Mouse (Mus musculus): ENCODE results near the gene Mlh1. TPM values are rescaled to one million over a fixed set of nuclear protein-coding genes. Genes with fewer than 3 reads are reported as not detected.

Gene Mlh1
- polyA plus RNA-seq, 3 experiments from 2014 or later = 8.7 to 27.4 (median 14.4) TPM

GRCm38 (mm10) chr9:111285676-111286075 is 14.1 kb upstream of the Mlh1 start:
- no peak for ATAC-seq

- ATAC-seq = no peak
Observed at GRCm38 (mm10) chr9:111285061-111285460, 13.5 kb upstream of the Mlh1 start.

GRCm38 (mm10) chr9:111275156-111275555 is 3.6 kb upstream of the Mlh1 start:
- no peak for ATAC-seq

GRCm38 (mm10) chr9:111273958-111274357 is 2.4 kb upstream of the Mlh1 start:
- ATAC-seq = no peak

GRCm38 (mm10) chr9:111272996-111273785 is 1.6 kb upstream of the Mlh1 start:
- no peak for ATAC-seq

- no peak for ATAC-seq
Observed at GRCm38 (mm10) chr9:111272356-111272755, 765 bp upstream of the Mlh1 start.

GRCm38 (mm10) chr9:111271056-111271433 is 546 bp downstream of the Mlh1 start:
- peak; percentile 12 for ATAC-seq

- no peak for ATAC-seq
Observed at GRCm38 (mm10) chr9:111270606-111271005, 985 bp downstream of the Mlh1 start.

- ATAC-seq = no peak
Observed at GRCm38 (mm10) chr9:111267998-111268397, 3.6 kb downstream of the Mlh1 start.

- no peak for ATAC-seq
Observed at GRCm38 (mm10) chr9:111261356-111261755, 10.2 kb downstream of the Mlh1 start.

- no peak for ATAC-seq
Observed at GRCm38 (mm10) chr9:111260360-111260985, 11.1 kb downstream of the Mlh1 start.

- ATAC-seq = no peak
Observed at GRCm38 (mm10) chr9:111252161-111252869, 19.3 kb downstream of the Mlh1 start.

- ATAC-seq = no peak
Observed at GRCm38 (mm10) chr9:111247682-111248246, 23.8 kb downstream of the Mlh1 start.

- no peak for ATAC-seq
Observed at GRCm38 (mm10) chr9:111245546-111245945, 26.0 kb downstream of the Mlh1 start.

- ATAC-seq = no peak
Observed at GRCm38 (mm10) chr9:111243384-111243783, 28.2 kb downstream of the Mlh1 start.

GRCm38 (mm10) chr9:111239821-111240220 is 31.8 kb downstream of the Mlh1 start:
- no peak for ATAC-seq

- ATAC-seq = no peak
Observed at GRCm38 (mm10) chr9:111237726-111238125, 33.9 kb downstream of the Mlh1 start.

- ATAC-seq = no peak
Observed at GRCm38 (mm10) chr9:111234701-111235100, 36.9 kb downstream of the Mlh1 start.

GRCm38 (mm10) chr9:111228446-111228845 is 43.1 kb downstream of the Mlh1 start:
- no peak for ATAC-seq

- ATAC-seq = no peak
Observed at GRCm38 (mm10) chr9:111223406-111223805, 48.2 kb downstream of the Mlh1 start.

- no peak for ATAC-seq
Observed at GRCm38 (mm10) chr9:111221580-111221979, 50.0 kb downstream of the Mlh1 start.

- no peak for ATAC-seq
Observed at GRCm38 (mm10) chr9:111220551-111221080, 51.0 kb downstream of the Mlh1 start.

- no peak for ATAC-seq
Observed at GRCm38 (mm10) chr9:111216424-111216823, 55.2 kb downstream of the Mlh1 start.

Data from inflammation-experienced regulatory T-cells, adult 6 months (primary cell).